Mouse (Mus musculus): ENCODE results near the gene Usp31. TPM values are rescaled to one million over a fixed set of nuclear protein-coding genes. Genes with fewer than 3 reads are reported as not detected.

Gene Usp31
- polyA plus RNA-seq, 1 experiment, result 11.3 TPM

DNA sequence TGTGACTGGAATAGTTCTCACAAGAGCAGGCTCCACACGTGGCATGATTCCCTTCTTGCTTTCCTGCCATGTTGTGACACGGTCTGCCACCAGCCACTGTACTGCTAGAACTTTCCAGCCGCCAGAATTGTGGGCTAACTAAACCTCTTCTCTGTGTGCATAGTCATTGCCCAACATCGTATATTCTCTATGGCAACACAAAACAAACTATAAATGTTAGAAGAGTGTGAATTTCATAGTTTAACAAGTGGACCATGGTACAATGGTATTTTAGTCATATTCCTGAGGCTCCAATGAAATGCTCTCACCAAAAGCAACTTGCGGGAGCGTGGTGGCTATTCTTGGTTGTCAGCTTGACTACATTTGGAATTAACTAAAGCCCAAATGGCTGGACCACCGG, 10.0 kb upstream of the Usp31 start:
- TF ChIP-seq CTCF (IDR thresholded peaks at IDR 0.05; ENCODE audit: borderline replicate concordance, control insufficient read depth, extremely low read depth, insufficient read depth, low read length, poor library complexity) (no peak), POLR2A (IDR thresholded peaks at IDR 0.05; ENCODE audit: control insufficient read depth, extremely low read depth, insufficient read depth, low read length, poor library complexity) (no peak)
- Histone ChIP-seq H3K36me3 (ENCODE audit: control insufficient read depth, insufficient read depth, low read length) (no peaks in the 10 kb centered on the region), H3K27ac (ENCODE audit: control insufficient read depth, insufficient read depth, low read length) (no peak overlapping the region), H3K27me3 (ENCODE audit: control insufficient read depth, insufficient read depth, low read length) (no peaks in the 10 kb centered on the region), H3K4me3 (ENCODE audit: control insufficient read depth, insufficient read depth, low read length) (no peak overlapping the region), H3K4me1 (replicated peaks; ENCODE audit: control insufficient read depth, insufficient read depth, low read length) (no peaks in the 10 kb centered on the region)
- WGBS, result 71% methylated on average over 7 of the region's 7 CpGs
- DNase-seq, result no peak

DNA sequence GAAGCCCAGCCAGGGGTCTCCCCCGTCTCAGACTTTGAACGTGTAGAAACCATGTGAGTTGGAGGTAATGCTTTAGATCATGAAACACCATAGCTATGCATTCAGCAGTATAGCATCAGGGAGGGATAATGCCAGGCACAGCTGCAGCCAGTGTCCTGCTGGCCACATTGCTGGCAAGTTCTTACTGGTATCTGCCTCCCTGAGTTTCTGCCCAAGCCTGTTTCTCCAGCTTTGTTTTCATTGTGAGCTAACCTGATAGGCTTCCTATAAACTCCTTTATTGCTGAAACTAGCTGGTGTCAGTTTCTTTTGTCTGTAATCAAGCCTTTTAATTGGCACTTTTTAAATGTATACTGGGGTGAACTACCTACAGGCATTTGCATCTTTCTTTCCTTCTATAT, 4.1 kb upstream of the Usp31 start:
- H3K4me3 ChIP-seq (ENCODE audit: control insufficient read depth, insufficient read depth, low read length), result no peak overlapping the region
- TF ChIP-seq CTCF (IDR thresholded peaks at IDR 0.05; ENCODE audit: borderline replicate concordance, control insufficient read depth, extremely low read depth, insufficient read depth, low read length, poor library complexity) (no peak), POLR2A (IDR thresholded peaks at IDR 0.05; ENCODE audit: control insufficient read depth, extremely low read depth, insufficient read depth, low read length, poor library complexity) (no peak)
- 54% methylated on average over 2 of the region's 2 CpGs for WGBS
- H3K4me1 ChIP-seq (replicated peaks; ENCODE audit: control insufficient read depth, insufficient read depth, low read length), result peaks cover 8% of the 10 kb centered on the region
- no peaks in the 10 kb centered on the region for H3K27me3 ChIP-seq (ENCODE audit: control insufficient read depth, insufficient read depth, low read length)
- H3K36me3 ChIP-seq (ENCODE audit: control insufficient read depth, insufficient read depth, low read length), result no peaks in the 10 kb centered on the region
- no peak overlapping the region for H3K27ac ChIP-seq (ENCODE audit: control insufficient read depth, insufficient read depth, low read length)
- no peak for DNase-seq

DNA sequence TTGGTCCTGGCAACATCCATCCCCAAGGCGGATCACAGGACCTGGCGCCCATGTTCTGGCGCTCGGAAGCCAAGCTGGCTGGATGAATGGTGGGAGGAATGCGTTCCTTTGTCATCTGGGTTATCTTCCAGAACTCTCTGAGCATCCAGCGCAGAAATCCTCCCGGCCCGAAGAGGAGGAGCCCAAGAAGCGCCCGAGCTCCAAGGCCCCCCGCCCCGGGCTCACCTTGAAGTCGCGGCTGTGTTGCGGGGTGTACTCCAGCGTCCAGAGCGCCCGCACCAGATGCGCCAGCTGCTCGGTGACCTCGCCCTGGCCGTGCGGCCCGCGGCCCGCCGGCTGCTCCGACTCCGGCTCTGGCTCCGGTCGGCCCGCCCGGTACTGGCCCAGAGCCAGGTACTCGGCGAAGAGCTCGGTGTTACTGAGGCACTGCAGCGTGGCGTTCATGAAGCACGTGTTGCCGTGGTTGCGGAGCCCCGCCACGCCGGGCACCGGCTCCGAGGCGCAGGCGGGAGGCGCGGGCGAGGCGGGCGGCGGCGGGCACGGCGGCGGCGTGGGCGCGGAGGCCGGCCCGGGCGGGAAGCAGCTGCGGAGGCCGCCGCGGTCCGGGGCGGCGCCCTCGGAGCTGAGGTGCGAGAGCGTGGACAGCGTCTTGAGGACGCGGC, 511 bp downstream of the Usp31 start:
- Histone ChIP-seq H3K36me3 (ENCODE audit: control insufficient read depth, insufficient read depth, low read length) (no peaks in the 10 kb centered on the region), H3K27ac (ENCODE audit: control insufficient read depth, insufficient read depth, low read length) (no peak overlapping the region), H3K4me3 (ENCODE audit: control insufficient read depth, insufficient read depth, low read length) (peak overlapping the region; percentile 75), H3K27me3 (ENCODE audit: control insufficient read depth, insufficient read depth, low read length) (no peaks in the 10 kb centered on the region), H3K4me1 (replicated peaks; ENCODE audit: control insufficient read depth, insufficient read depth, low read length) (peaks cover 8% of the 10 kb centered on the region)
- no peak for TF ChIP-seq CTCF (IDR thresholded peaks at IDR 0.05; ENCODE audit: borderline replicate concordance, control insufficient read depth, extremely low read depth, insufficient read depth, low read length, poor library complexity)
- no peak for TF ChIP-seq POLR2A (IDR thresholded peaks at IDR 0.05; ENCODE audit: control insufficient read depth, extremely low read depth, insufficient read depth, low read length, poor library complexity)
- WGBS, result 4% methylated on average over 77 of the region's 77 CpGs
- DNase-seq, result peak; percentile 36

DNA sequence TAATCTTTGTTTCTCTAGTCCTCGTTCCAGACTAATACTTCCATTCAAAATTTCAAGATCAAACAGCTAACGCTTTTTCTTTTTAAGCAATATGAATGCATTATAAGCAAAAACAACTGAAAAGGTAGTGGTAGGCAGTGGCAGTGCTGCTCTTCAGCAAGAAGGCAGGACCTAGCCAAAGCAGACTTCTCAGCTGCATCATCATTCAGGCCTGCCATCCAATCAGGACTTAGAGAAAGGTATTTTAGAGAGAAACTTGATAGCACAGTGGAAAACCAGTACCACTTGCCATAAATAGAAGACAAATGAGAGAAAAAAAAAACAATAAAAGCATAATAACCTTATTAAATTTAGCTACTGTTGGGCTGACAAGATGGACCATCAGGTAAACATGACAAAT, 2.0 kb downstream of the Usp31 start:
- H3K27me3 ChIP-seq (ENCODE audit: control insufficient read depth, insufficient read depth, low read length), result no peaks in the 10 kb centered on the region
- WGBS, result 98% methylated on average over 2 of the region's 2 CpGs
- H3K27ac ChIP-seq (ENCODE audit: control insufficient read depth, insufficient read depth, low read length), result no peak overlapping the region
- DNase-seq, result no peak
- no peak overlapping the region for H3K4me3 ChIP-seq (ENCODE audit: control insufficient read depth, insufficient read depth, low read length)
- no peaks in the 10 kb centered on the region for H3K36me3 ChIP-seq (ENCODE audit: control insufficient read depth, insufficient read depth, low read length)
- H3K4me1 ChIP-seq (replicated peaks; ENCODE audit: control insufficient read depth, insufficient read depth, low read length), result peaks cover 8% of the 10 kb centered on the region
- TF ChIP-seq POLR2A (IDR thresholded peaks at IDR 0.05; ENCODE audit: control insufficient read depth, extremely low read depth, insufficient read depth, low read length, poor library complexity), result no peak
- TF ChIP-seq CTCF (IDR thresholded peaks at IDR 0.05; ENCODE audit: borderline replicate concordance, control insufficient read depth, extremely low read depth, insufficient read depth, low read length, poor library complexity), result no peak

DNA sequence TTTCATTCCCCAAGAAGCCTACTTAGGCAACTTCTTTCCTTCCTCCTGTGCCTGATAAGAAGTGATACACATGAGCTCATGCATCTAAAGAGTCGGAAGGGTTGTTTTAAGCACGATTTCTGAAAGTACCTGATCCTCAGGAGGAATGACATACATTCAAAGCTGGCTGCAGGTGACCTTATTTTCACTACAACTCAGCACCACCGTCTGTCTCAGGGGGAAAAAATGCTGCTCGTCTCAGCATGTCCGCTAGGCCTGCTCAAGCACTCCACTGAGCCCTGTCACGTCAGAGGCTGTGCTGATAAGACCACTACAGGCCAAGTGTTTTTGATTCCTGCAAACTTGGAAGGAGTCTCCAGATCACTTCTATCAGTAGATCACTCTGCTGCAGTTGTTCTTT, 5.1 kb downstream of the Usp31 start:
- Histone ChIP-seq H3K27me3 (ENCODE audit: control insufficient read depth, insufficient read depth, low read length) (no peaks in the 10 kb centered on the region), H3K4me1 (replicated peaks; ENCODE audit: control insufficient read depth, insufficient read depth, low read length) (peaks cover 6% of the 10 kb centered on the region), H3K27ac (ENCODE audit: control insufficient read depth, insufficient read depth, low read length) (no peak overlapping the region), H3K36me3 (ENCODE audit: control insufficient read depth, insufficient read depth, low read length) (no peaks in the 10 kb centered on the region), H3K4me3 (ENCODE audit: control insufficient read depth, insufficient read depth, low read length) (no peak overlapping the region)
- WGBS, result 89% methylated on average over 6 of the region's 6 CpGs
- TF ChIP-seq POLR2A (IDR thresholded peaks at IDR 0.05; ENCODE audit: control insufficient read depth, extremely low read depth, insufficient read depth, low read length, poor library complexity) (no peak), CTCF (IDR thresholded peaks at IDR 0.05; ENCODE audit: borderline replicate concordance, control insufficient read depth, extremely low read depth, insufficient read depth, low read length, poor library complexity) (no peak)
- DNase-seq, result no peak

DNA sequence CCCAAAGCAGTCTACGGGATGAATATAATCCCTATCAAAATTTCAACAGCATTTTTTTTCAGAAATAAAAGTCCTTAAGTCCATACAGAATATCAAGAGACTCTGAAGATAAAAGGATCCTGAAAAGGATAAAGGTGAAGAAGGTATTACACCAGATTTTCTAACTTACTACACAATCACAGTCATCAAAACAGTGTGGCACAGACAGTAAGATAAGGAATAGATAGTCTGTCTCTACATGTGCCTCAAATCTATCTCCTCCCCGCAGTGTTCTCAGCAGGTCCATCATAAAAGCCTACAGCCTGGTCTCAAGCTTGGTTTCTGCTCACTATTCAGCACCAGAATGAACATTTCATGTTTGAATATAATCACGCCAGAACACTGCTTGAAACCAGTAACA, 6.6 kb downstream of the Usp31 start:
- no peak overlapping the region for H3K4me3 ChIP-seq (ENCODE audit: control insufficient read depth, insufficient read depth, low read length)
- H3K27me3 ChIP-seq (ENCODE audit: control insufficient read depth, insufficient read depth, low read length), result no peaks in the 10 kb centered on the region
- no peak for TF ChIP-seq CTCF (IDR thresholded peaks at IDR 0.05; ENCODE audit: borderline replicate concordance, control insufficient read depth, extremely low read depth, insufficient read depth, low read length, poor library complexity)
- no peak for TF ChIP-seq POLR2A (IDR thresholded peaks at IDR 0.05; ENCODE audit: control insufficient read depth, extremely low read depth, insufficient read depth, low read length, poor library complexity)
- H3K27ac ChIP-seq (ENCODE audit: control insufficient read depth, insufficient read depth, low read length), result no peak overlapping the region
- no peaks in the 10 kb centered on the region for H3K36me3 ChIP-seq (ENCODE audit: control insufficient read depth, insufficient read depth, low read length)
- no peak for DNase-seq
- no peaks in the 10 kb centered on the region for H3K4me1 ChIP-seq (replicated peaks; ENCODE audit: control insufficient read depth, insufficient read depth, low read length)
- WGBS, result 97% methylated on average over 3 of the region's 3 CpGs

DNA sequence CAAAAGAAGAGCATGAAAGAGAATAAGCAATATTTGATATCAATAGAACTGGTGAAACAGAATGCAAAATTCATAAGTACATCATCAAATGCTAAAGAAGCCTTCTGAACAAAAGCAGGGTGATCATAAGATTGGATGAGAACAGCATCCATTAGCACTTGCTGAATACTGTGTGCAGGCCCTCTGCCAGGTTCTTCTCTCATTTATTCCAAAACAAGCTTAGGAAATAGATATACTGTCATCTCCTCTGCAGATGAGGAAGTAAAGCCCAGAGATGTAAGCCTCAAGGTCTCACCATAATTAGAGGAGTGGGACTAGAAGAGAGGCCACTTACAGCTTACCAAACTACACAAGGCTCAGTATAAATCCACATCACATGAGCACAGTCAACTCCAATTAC, 7.8 kb downstream of the Usp31 start:
- DNase-seq, result no peak
- Histone ChIP-seq H3K36me3 (ENCODE audit: control insufficient read depth, insufficient read depth, low read length) (no peaks in the 10 kb centered on the region), H3K27me3 (ENCODE audit: control insufficient read depth, insufficient read depth, low read length) (no peaks in the 10 kb centered on the region), H3K4me3 (ENCODE audit: control insufficient read depth, insufficient read depth, low read length) (no peak overlapping the region), H3K27ac (ENCODE audit: control insufficient read depth, insufficient read depth, low read length) (no peak overlapping the region), H3K4me1 (replicated peaks; ENCODE audit: control insufficient read depth, insufficient read depth, low read length) (no peaks in the 10 kb centered on the region)
- no peak for TF ChIP-seq POLR2A (IDR thresholded peaks at IDR 0.05; ENCODE audit: control insufficient read depth, extremely low read depth, insufficient read depth, low read length, poor library complexity)
- TF ChIP-seq CTCF (IDR thresholded peaks at IDR 0.05; ENCODE audit: borderline replicate concordance, control insufficient read depth, extremely low read depth, insufficient read depth, low read length, poor library complexity), result no peak
